Mouse (Mus musculus) left cerebral cortex, adult 9 months (tissue): ENCODE data around the gene Decr2.
"Not testable (repeated sequence)": the region's sequence is repeated elsewhere in the genome, so short reads cannot be mapped to it uniquely, and the experiment has no call there.

Experiments
- DNase-seq, 2 experiments: peaks; one replicate each; pipeline ENCODE4 v3.0.0; 2022; ENCODE audit warnings: low spot score in 2 of 2

Gene Decr2

DNA sequence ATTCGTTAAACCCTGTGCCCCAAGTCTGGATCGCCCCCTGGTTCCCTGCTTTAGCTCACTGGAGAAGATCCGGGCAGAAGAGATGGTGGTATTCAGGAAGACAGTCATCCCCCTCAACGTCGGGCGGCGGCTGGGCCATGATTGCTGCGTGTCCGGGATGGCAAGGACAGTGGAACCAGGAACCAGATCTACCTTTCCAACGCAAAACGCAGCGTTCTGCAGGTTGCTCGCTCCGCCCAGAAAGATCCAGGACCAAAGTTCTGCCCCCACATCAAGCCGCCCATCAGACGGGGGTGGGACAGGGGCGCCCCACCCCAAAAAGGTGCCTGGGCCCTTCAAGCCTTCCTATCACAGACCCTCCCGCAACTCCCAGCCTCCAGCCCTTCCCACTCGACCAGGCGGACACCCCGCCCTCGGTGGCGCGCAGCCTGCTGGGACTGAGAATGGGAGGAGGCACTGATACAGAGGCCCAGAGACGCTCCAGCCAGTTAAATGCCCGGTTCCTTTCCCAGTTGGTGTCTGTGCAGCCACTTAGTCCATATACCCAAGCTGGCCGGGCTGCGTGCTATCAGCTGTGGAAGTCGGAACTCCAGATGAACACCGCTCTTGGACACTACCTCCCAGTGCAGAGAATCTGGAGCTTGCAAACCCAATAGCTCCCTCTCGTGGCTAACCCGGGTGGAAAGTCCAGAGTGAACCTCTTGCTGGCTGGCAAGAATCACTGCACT is at the start of gene Decr2:
TSS of gene Decr2 (minus strand) at position 433 of the 728 bp plus-strand sequence.
- DNase-seq = peak; percentile 69 to 91

DNA sequence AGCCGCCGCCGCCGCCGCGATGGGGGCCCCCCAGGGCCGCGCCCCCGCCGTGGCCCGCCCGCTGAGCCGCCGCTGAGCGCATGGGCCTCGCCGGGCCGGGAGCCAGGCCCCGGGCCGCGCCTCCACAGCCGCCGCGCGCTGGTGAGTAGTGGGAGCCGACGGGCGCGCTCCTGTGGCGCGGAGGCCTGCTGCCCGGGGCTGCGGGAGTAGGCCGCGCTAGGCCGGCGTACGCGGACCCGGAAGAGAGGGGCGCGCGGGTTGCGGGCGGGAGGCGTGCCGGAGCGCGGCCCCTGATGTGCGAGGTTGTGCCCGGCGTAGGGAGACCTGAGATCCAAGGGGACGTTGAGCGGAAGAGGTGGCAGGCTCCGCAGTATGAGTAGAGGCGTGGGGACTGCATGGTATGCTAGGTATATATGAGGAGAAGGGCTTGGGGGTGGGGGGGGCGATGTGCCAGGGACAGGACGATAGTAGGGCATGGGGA is 48.8 kb upstream of the Decr2 start:
- DNase-seq = peak in 1 of 2 experiments; percentile 15

- DNase-seq = peak; percentile 89 to 95
These were observed 48.2 kb upstream of the Decr2 start, which contains the start of gene Axin1 for GRCm38 (mm10) chr17:26138239-26138836. Axin1 (plus strand) TSS chr17:26138688.

DNA sequence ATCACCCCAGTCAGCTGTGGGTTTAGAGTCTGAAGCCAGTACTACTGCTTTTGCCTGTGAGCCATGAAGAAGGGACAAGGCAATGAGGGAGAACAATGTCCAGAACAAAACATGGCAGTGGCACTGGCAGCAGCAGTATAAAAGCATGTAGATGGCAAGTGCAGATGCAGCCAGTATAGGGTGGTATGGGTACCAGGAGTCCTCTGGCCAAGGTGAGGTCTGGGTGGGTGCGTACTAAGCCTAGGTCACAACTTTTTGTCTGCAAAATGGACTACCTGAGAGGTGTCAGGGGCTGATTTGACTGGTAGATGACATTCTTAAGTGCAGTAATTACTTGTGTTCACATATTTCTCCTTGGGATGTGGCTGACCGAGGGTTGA is 47.6 kb upstream of the Decr2 start:
- no peak for DNase-seq

DNA sequence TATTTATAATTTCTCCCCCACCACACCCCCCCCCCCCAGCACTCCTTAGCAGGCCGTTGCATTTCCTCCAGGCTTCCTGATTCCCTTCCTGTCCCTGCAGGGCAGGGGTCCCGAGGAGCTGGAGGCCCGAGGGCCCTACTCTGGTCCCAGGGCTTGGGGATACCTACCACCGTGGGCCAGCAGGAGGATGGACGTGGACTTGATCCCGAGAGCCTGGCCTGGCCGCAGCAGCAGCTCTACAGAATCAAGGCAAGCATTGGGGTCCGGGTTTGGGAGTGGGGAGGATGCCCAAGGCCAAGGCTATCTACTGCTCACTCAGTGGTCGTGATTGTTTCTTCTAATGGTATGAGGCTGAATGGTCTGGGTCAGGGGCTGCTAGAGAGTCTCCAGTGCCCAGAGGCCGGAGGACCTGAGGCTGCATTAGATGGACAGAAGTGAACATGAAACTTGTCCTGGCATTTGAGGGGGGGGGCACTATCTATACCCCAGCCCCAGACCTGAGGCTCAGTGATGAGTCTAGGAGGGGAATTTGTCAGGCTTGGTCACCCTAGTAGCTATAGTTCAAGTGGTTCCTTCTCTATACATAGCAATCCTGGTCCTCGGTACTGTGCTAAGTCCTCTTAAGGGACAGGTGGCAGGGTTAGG is 47.1 kb upstream of the Decr2 start:
- no peak for DNase-seq

DNA sequence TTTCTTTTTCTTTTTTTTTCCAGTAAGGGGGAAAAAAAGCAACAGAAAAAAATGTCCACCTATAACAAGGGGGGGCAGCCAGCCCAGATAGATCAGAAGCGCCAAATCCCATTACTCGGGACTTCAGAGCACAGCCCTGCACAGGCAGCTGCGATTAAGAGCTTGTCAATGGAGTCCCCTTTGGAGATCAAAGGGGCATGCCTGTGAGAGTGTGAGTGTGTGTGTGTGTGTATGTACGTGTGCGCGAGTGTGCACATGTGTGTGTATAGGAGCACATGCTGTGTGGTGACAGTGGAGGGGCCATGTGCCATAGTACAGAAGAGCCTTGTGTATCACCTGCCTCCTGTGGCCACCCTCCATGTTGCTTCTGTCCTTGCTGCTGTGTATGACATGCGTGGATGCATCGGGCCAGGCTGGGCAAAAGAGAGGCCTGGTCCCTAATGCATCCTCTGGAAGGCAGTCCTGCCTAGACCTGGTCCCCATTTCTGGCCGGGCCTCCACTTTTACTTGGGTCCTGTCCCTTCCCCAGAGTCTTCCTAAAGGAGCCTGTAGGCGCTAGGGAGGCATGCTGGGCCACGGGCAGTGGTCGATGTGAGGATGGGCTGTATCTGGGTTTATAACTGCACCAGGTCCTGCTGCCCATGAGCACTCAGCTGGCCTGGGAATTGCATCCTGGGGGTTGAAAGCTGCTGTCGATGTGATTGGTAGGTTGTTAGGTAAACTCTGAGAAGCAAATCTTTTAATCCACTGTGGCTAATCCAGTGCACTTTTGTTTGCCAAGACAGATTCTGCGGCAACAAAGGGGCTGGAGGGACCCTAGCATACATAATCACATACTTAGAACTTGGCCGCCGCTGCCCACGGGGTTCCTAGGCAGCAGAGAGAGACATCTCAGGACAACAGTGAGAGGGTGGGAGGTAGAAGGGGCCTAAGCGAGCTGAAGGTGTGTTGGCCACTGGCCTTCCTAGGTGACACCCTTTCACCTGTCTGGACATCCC is 42.0 kb upstream of the Decr2 start:
- DNase-seq = no peak

GRCm38 (mm10) chr17:26131062-26131732 is 41.1 kb upstream of the Decr2 start:
- no peak for DNase-seq

DNA sequence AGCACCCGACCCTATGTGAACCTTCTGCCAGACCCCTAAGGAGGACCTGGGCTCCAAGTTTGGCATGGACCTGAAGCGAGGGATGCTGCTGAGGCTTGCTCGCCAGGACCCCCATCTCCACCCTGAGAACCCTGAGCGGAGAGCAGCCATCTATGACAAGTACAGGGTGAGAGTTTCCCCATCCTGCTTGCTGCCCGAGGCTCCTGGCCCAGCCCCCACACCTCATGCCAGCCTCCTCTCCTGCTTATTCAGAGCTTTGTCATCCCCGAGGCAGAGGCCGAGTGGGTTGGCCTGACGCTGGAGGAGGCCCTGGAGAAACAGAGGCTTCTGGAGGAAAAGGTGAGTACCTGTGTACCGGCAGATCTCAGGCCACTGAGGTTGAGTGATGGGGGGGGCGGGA is 35.1 kb upstream of the Decr2 start:
- DNase-seq = no peak

- DNase-seq = no peak
These were observed 34.4 kb upstream of the Decr2 start for GRCm38 (mm10) chr17:26124560-26124959.

DNA sequence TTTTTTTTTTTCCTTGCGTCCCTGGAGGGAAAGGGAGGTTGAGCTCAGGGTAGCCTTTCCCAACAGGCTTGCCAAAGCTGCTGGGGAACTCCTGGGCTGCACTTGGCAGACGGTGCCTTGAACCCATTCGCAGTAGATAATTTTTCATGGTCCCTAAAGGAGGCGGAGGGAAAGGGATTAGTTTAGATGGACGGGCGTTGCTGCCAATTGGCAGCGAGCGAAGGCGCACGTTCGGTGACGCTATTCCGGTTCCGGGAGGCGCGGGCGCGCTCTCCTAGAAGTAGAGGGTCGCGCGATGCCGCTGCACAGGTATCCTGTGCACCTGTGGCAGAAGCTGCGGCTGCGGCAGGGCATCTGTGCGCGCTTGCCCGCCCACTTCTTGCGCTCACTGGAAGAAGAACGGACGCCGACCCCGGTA is 33.1 kb upstream of the Decr2 start, which contains the start of gene Mrpl28:
TSS of gene Mrpl28 (plus strand) at position 234 of the 418 bp plus-strand sequence.
- DNase-seq = peak; percentile 69 to 91

DNA sequence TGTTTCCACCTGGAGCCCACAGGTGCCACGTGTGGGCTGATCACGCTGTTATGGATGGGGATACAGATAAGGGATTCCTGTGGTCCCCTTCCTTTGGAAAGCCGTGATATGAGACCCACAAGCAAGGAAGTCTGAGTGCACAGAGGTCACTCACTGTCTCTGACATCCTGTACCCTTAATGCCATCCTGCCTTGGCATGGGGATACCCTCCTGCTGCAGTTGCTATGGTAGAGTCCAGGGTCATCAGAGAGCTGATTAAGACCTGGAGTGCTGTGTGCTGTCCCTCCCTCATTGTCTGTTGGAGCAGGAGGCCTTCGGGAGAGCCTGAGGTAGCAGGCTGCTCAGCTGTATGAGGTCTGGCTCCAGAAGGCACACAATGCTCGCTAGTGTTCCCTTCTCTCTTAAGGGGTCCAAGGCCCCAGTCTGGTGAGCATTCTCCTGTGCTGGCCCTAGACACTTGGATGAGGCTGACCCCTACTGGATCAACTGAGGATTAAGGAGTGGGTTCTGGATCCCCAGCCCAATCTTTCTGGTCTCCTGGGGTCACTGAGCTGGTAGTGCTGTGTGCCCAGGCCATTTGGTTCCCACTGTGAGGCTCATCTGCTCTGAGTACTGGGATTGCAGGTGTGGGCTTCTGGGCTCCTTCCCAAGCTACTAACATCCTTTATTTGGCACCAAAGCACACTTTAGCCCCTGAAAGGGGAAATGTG is 32.4 kb upstream of the Decr2 start:
- DNase-seq = no peak

- peak in 1 of 2 experiments; percentile 59 for DNase-seq
These were observed 29.9 kb upstream of the Decr2 start for GRCm38 (mm10) chr17:26119766-26120710.

- no peak for DNase-seq
These were observed 26.5 kb upstream of the Decr2 start for GRCm38 (mm10) chr17:26116503-26117258.

- DNase-seq = no peak
These were observed 25.9 kb upstream of the Decr2 start for GRCm38 (mm10) chr17:26115956-26116487.

- no peak for DNase-seq
These were observed 25.2 kb upstream of the Decr2 start for GRCm38 (mm10) chr17:26115205-26115898.

- DNase-seq = not testable (repeated sequence)
These were observed 24.3 kb upstream of the Decr2 start for GRCm38 (mm10) chr17:26114461-26114860.

DNA sequence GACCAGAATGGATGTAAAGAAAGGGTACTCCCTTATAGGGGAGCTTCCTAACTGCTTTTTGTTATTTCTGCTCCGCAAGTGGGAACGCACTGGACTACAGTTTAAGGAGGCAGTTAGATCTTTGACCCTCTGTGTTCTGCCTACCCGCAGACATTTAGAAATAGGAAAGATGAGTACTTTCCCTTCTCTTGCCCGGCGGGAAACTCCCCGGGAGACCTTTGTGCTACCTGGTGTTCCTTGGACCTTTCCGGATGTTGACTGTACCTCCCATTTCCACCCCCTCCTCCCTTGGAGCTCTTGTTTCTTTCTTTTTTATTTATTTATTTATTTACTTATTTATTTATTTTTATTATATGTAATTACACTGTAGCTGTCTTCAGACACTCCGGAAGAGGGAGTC is 23.9 kb upstream of the Decr2 start:
- no peak for DNase-seq
